In the genomic region with DNA sequence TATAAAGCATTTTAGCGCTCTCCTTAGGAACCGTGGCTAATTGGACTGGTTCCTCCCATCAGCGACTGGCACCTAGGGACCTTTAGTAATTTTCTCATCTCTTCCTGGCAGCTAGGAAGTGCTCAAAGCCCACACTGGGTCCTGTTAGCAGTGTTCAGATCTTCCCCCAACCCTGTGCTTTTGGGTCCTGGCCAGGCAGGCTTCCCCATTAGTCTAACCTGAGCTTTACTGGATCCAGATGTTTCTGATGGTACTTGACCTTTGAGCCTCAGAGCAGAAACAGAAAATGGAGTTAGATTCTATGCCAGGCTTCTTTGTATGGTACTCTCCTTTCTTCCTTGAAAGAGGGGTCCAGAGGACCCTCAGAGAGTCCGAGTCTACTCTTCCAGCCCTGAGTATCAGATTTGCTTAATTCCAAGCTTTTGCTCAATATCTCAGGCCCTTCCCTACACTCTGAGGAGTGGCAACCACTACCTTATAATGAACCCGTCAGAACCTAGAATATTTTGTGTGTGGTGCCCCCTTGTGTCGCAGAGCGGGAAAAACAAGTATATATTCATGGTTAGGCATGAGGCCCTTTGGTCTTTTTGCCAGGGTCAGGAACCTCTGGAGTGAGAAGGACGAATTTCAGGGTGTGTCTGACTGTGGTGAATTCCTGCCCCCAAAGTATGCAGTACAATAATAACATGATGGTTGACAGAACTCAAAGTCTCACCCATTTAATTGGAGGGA, we compare ENCODE assay signal across 8 mouse cellular contexts. TPM values are rescaled to one million over a fixed set of nuclear protein-coding genes. Genes with fewer than 3 reads are reported as not detected.
DNase-seq lines count a peak whose midpoint lies in the region; ATAC-seq and TF ChIP-seq lines count a peak whose summit lies in the region.

No protein-coding gene starts in this region.

- no peak overlapping the region for H3K27ac ChIP-seq in limb, embryonic 14.5 days (replicated peaks; ENCODE audit: low read depth, low read length)

- no peak for ATAC-seq in limb, embryonic 14.5 days (ENCODE audit: low FRiP score, low read depth)
- ATAC-seq in neutrophil, adult 5-6 weeks (ENCODE audit: extremely low read depth, insufficient number of reproducible peaks, low FRiP score, poor library complexity, severe bottlenecking): peak; percentile 32; the same call in 1 of the 2 replicates

- no peak overlapping the region for H3K4me3 ChIP-seq in limb, embryonic 14.5 days (replicated peaks; ENCODE audit: low read length)

- peaks cover 7% of the 10 kb centered on the region; the same call in 1 of the 2 replicates for H3K4me1 ChIP-seq in limb, embryonic 14.5 days (ENCODE audit: control insufficient read depth, insufficient read depth, low read length)

- intact Hi-C loops in heart, postnatal 14 days (cut with DNase I): loop anchor here (2.0 to 10.0 kb wide), 5 partner anchors 37 to 500 kb away; no protein-coding TSS in a partner anchor

- no peak for TF ChIP-seq POLR2A in limb, embryonic 14.5 days (IDR thresholded peaks at IDR 0.05; ENCODE audit: borderline replicate concordance, extremely low read depth, insufficient read depth, insufficient read length)

- WGBS in limb, embryonic 14.5 days: 16% methylated on average over 8 of the region's 8 CpGs

- H3K36me3 ChIP-seq in limb, embryonic 14.5 days (ENCODE audit: control insufficient read depth, insufficient read depth, low read length): no peaks in the 10 kb centered on the region

- DNase-seq in adrenal gland, adult (ENCODE audit: inconsistent age in 2 of 2, low spot score in 1 of 2): peak; percentile 53 to 87
- DNase-seq in adrenal gland, postnatal 4 days (ENCODE audit: low spot score in 2 of 2): no peak
- peak; percentile 29 for DNase-seq in ovary, postnatal 36 days (ENCODE audit: low spot score)
- no peak for DNase-seq in ovary, postnatal 10 days (ENCODE audit: low spot score)
- DNase-seq in cerebellum, adult 9-11 months: peak; percentile 79
- peak; percentile 31 to 53 for DNase-seq in heart, postnatal 14 days
- peak; percentile 13 for DNase-seq in limb, embryonic 14.5 days (ENCODE audit: low spot score)

- H3K27me3 ChIP-seq in limb, embryonic 14.5 days (ENCODE audit: control insufficient read depth, insufficient read depth, low read length): no peaks in the 10 kb centered on the region

- H3K9me3 ChIP-seq in limb, embryonic 14.5 days (ENCODE audit: control insufficient read depth, low read length): no peaks in the 10 kb centered on the region

- H3K4me2 ChIP-seq in limb, embryonic 14.5 days (replicated peaks; ENCODE audit: low read depth, low read length, severe bottlenecking): no peak overlapping the region

- no peak overlapping the region for H3K9ac ChIP-seq in limb, embryonic 14.5 days (ENCODE audit: low read depth, low read length, severe bottlenecking)

RNA-seq across cellular contexts. Expression of gene Rims3, which starts 32.9 kb away (rescaled TPM):
- 10 to 100 TPM; 11.8 to 13.9 TPM for total RNA-seq in adrenal gland, postnatal 4 days (2021)
- under 1 TPM; 0.12 to 0.22 TPM for total RNA-seq in heart, postnatal 14 days (2021)
- 0.75 and 0.77 TPM in 2 replicates for polyA plus RNA-seq in limb, embryonic 14.5 days (2012; rRNA removed)
- 0.55 and 0.57 TPM in 2 replicates for polyA plus RNA-seq in limb, embryonic 14.5 days (2014; fragmentation: Nextera tagmentation; extraction: Ambion mirVana)
- 0.12 and 0.37 TPM in 2 replicates for total RNA-seq in neutrophil, adult 5-6 weeks (2017)

RNA-seq across cellular contexts. Expression of gene Exo5, which starts 37.3 kb away (rescaled TPM):
- total RNA-seq in adrenal gland, postnatal 4 days (2021): 10 to 100 TPM; 17.0 TPM
- total RNA-seq in heart, postnatal 14 days (2021): 1 to 10 TPM; 3.6 to 3.9 TPM
- 19.5 and 25.4 TPM in 2 replicates for polyA plus RNA-seq in limb, embryonic 14.5 days (2012; rRNA removed)
- 24.8 and 25.2 TPM in 2 replicates for polyA plus RNA-seq in limb, embryonic 14.5 days (2014; fragmentation: Nextera tagmentation; extraction: Ambion mirVana)
- total RNA-seq in neutrophil, adult 5-6 weeks (2017): 10.8 and 16.9 TPM in 2 replicates

RNA-seq across cellular contexts. Expression of gene Nfyc, which starts 56.2 kb away (rescaled TPM):
- 10 to 100 TPM; 68.2 to 73.5 TPM for total RNA-seq in adrenal gland, postnatal 4 days (2021)
- total RNA-seq in heart, postnatal 14 days (2021): 10 to 100 TPM; 66.3 to 67.9 TPM
- polyA plus RNA-seq in limb, embryonic 14.5 days (2012; rRNA removed): 170 and 245 TPM in 2 replicates
- 108 and 112 TPM in 2 replicates for polyA plus RNA-seq in limb, embryonic 14.5 days (2014; fragmentation: Nextera tagmentation; extraction: Ambion mirVana)
- 91.5 TPM in 2 replicates for total RNA-seq in neutrophil, adult 5-6 weeks (2017)

Comparison
In these comparisons a context has a peak if more than half of its experiments do, and no peak if none do; other contexts are left out.
1. DNase-seq: peak in adrenal gland, adult (2 of 2), ovary, postnatal 36 days (single experiment), cerebellum, adult 9-11 months (single experiment), heart, postnatal 14 days (2 of 2) and limb, embryonic 14.5 days (single experiment); none in adrenal gland, postnatal 4 days (0 of 2) and ovary, postnatal 10 days (single experiment).